Mouse (Mus musculus): Measurements from ENCODE around the gene Gm5795. TPM values are rescaled to one million over a fixed set of nuclear protein-coding genes. Genes with fewer than 3 reads are reported as not detected.

Gene Gm5795
- polyA plus RNA-seq (2012; rRNA removed) = 0.30 and 0.37 TPM in 2 replicates

DNA sequence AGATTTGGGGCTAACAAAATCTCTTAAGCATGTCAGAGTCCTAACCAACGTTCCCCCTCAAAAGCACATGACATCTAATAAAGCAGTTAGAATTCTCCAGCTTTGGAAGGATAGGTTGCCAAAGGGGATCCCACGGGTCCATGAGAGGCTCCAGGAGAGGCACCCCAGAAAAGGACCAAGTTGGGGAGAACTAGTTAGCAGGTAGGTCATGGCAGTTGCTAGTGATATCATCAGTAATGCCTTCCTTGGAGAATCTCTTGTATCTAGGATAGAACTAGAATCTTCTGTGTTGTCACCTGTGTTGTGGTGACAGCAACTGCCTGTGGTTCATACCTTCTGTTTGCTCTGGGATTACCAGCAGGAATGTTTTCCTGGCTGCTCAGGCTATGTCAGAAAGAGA, at the start of gene Gm5795:
TSS of gene Gm5795 (plus strand) at position 301 of the 400 bp plus-strand sequence.

GRCm38 (mm10) chr14:3208272-3209152, 20.5 kb downstream of the Gm5795 start, which contains the start of gene D830030K20Rik:
Gene D830030K20Rik (plus strand): TSS chr14:3208488.

Other genes with a start within 250 kb of the Gm5795 start
- gene Gm2888, start 158.3 kb upstream of the Gm5795 start, polyA plus RNA-seq (2012; rRNA removed) = not detected in 2 replicates
- 14.0 and 14.3 TPM in 2 replicates for gene Gm2897, start 139.0 kb upstream of the Gm5795 start, polyA plus RNA-seq (2012; rRNA removed)
- not detected in 2 replicates for gene Gm10340, start 54.3 kb upstream of the Gm5795 start, polyA plus RNA-seq (2012; rRNA removed)
- 8.3 and 8.7 TPM in 2 replicates for gene D830030K20Rik, start 20.2 kb downstream of the Gm5795 start, polyA plus RNA-seq (2012; rRNA removed)
- gene Gm2956, start 144.4 kb downstream of the Gm5795 start, polyA plus RNA-seq (2012; rRNA removed) = 0.05 TPM in 1 of 2 replicates, not detected in the other
- gene Gm10413, start 206.8 kb downstream of the Gm5795 start, polyA plus RNA-seq (2012; rRNA removed) = not detected in 2 replicates
- gene Gm10409, start 224.4 kb downstream of the Gm5795 start, polyA plus RNA-seq (2012; rRNA removed) = 5.5 and 6.4 TPM in 2 replicates
- 8.5 and 8.7 TPM in 2 replicates for gene Gm3005, start 239.8 kb downstream of the Gm5795 start, polyA plus RNA-seq (2012; rRNA removed)

All from central nervous system, embryonic 14 days (tissue).